Mouse (Mus musculus) CH12.LX (cell line): ENCODE data around the gene Epb41l2.

Experiments used
- CHD2 ChIP-seq: IDR thresholded peaks from 2 replicates; pipeline ENCODE4 v1.6.1; 2011; ENCODE audit warnings: low read length, improper control_type of control experiment
- CTCF ChIP-seq, 2 experiments: IDR thresholded peaks in 1 of 2; conservative IDR thresholded peaks in 1 of 2; 2 replicates each; pipeline ENCODE4 v1.5.1; 2011 to 2012; ENCODE audit warnings: low read depth in 2 of 2, low read length in 2 of 2, improper control_type of control experiment in 1 of 2, inconsistent platforms in 1 of 2, mild to moderate bottlenecking in 1 of 2, moderate library complexity in 1 of 2
- EP300 ChIP-seq: IDR thresholded peaks from 2 replicates; pipeline ENCODE4 v1.6.1; 2011; ENCODE audit warnings: low read length, improper control_type of control experiment
- MAX ChIP-seq: IDR thresholded peaks from 2 replicates; pipeline ENCODE4 v1.6.1; 2011; ENCODE audit warnings: low read length, improper control_type of control experiment
- MAZ ChIP-seq: IDR thresholded peaks from 2 replicates; pipeline ENCODE4 v1.6.1; 2012; ENCODE audit warnings: low read depth, mild to moderate bottlenecking, inconsistent platforms, low read length, improper control_type of control experiment, moderate library complexity
- NRF1 ChIP-seq: IDR thresholded peaks from 2 replicates; pipeline ENCODE4 v1.6.1; 2014; ENCODE audit warnings: low read depth, mild to moderate bottlenecking, inconsistent platforms, low read length, improper control_type of control experiment, moderate library complexity
- POLR2A ChIP-seq: IDR thresholded peaks from 2 replicates; pipeline ENCODE4 v1.6.1; 2011; ENCODE audit warnings: low read depth, mild to moderate bottlenecking, improper control_type of control experiment, low read length
- RCOR1 ChIP-seq: conservative IDR thresholded peaks from 2 replicates; pipeline ENCODE4 v1.6.1; 2012; ENCODE audit warnings: low read depth, mild to moderate bottlenecking, inconsistent platforms, low read length, improper control_type of control experiment
- TBP ChIP-seq: conservative IDR thresholded peaks from 2 replicates; pipeline ENCODE4 v1.6.1; 2011; ENCODE audit warnings: low read depth, low read length, improper control_type of control experiment
- TCF12 ChIP-seq: IDR thresholded peaks from 2 replicates; pipeline ENCODE4 v1.6.1; 2014; ENCODE audit warnings: low read depth, mild to moderate bottlenecking, inconsistent platforms, low read length, improper control_type of control experiment
- USF1 ChIP-seq: IDR thresholded peaks from 2 replicates; pipeline ENCODE4 v1.6.1; 2014; ENCODE audit warnings: low read depth, mild to moderate bottlenecking, inconsistent platforms, low read length, improper control_type of control experiment
- ZC3H11A ChIP-seq: IDR thresholded peaks from 2 replicates; pipeline ENCODE4 v1.6.1; 2012; ENCODE audit warnings: low read depth, mild to moderate bottlenecking, inconsistent platforms, low read length, improper control_type of control experiment
- ZKSCAN1 ChIP-seq: IDR thresholded peaks from 2 replicates; pipeline ENCODE4 v1.6.1; 2012; ENCODE audit warnings: low read depth, inconsistent platforms, low read length, improper control_type of control experiment, borderline replicate concordance
- ZMIZ1 ChIP-seq: IDR thresholded peaks from 2 replicates; pipeline ENCODE4 v1.6.1; 2012; ENCODE audit warnings: low read depth, mild to moderate bottlenecking, inconsistent platforms, low read length, improper control_type of control experiment

DNA sequence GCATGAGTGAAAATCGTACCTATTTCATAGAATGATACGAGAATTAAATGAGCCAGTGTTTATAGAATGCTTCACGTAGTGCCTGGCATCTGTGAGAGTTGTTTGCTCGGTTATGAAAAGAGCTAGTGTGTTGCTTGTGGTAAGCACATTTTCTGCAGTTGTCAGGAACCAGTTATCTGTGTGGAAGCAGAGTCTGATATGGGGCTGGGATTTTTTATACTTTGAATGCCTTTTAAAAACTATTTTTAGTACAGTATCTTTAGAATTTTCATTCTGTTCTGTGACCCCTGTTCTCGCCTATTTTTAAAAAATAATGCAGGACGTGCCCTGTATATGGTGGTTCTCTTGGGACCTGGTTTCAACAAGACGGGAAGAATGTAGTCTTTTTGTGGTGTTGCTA lies 6.1 kb downstream of the Epb41l2 start:
- TF ChIP-seq TCF12: no peak
- TF ChIP-seq CTCF (conservative IDR thresholded peaks at IDR 0.05 in 1 of 2, IDR thresholded peaks at IDR 0.05 in 1 of 2; ENCODE audit: low read depth in 2 of 2, low read length in 2 of 2): no peak
- TF ChIP-seq MAX: no peak
- no peak for TF ChIP-seq NRF1
- no peak for TF ChIP-seq MAZ
- TF ChIP-seq USF1: no peak
- no peak for TF ChIP-seq TBP
- no peak for TF ChIP-seq POLR2A
- TF ChIP-seq ZKSCAN1: no peak
- no peak for TF ChIP-seq EP300
- TF ChIP-seq RCOR1: no peak
- TF ChIP-seq ZMIZ1: no peak
- no peak for TF ChIP-seq ZC3H11A
- TF ChIP-seq CHD2: no peak
